Mouse (Mus musculus) heart, postnatal 0 days (tissue): ENCODE results near the gene Psmc5.

Experiments
- CTCF ChIP-seq: IDR thresholded peaks from 2 replicates; pipeline ENCODE4 v1.5.1; 2016; ENCODE audit warnings: antibody characterized with exemption, control low read depth, low read depth
- EP300 ChIP-seq: IDR thresholded peaks from 2 replicates; pipeline ENCODE4 v1.6.1; 2016; ENCODE audit warnings: antibody characterized with exemption, low read depth

DNA sequence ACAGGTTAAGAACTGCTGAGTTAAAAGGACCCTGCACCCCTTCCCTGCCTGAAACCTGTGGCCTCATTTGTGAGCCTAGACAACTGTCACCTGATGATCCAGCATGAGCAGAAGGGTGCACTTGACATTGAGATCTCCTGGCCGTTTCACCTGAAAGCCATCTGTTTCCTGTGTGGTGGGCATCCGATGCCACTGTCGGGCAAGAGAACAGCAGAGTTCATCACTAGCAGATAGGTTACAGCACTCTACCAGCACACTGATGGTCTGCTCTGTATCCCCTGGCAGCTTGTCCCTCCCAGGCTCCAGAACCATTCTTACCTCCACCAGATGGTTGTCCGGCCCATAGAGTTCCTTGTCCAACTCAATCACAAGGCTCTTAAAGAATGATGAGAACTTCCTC, 9.6 kb downstream of the Psmc5 start:
- TF ChIP-seq CTCF: no peak
- TF ChIP-seq EP300: no peak
